Mouse (Mus musculus) CH12.LX (cell line): ENCODE measurements around the gene Gm9780. TPM values are rescaled to one million over a fixed set of nuclear protein-coding genes. Genes with fewer than 3 reads are reported as not detected.
"Not testable (repeated sequence)": the region's sequence is repeated elsewhere in the genome, so short reads cannot be mapped to it uniquely, and the experiment has no call there.

Source experiments
- DNase-seq: peaks from one replicate; pipeline ENCODE4 v3.0.0-alpha.2; 2013; ENCODE audit errors: extremely low read depth
- H3K27ac ChIP-seq: 2 replicates; pipeline ENCODE4 v1.5.1; 2012; ENCODE audit warnings: low read depth, mild to moderate bottlenecking, control low read depth, moderate library complexity; ENCODE audit not compliant: insufficient read depth
- H3K27me3 ChIP-seq: replicated peaks from 2 replicates; pipeline ENCODE3; 2012; ENCODE audit warnings: inconsistent platforms
- H3K36me3 ChIP-seq, 2 experiments: replicated peaks in 1 of 2; 2 replicates each; pipeline versions ENCODE3 to v1.6.1; 2012; ENCODE audit warnings: inconsistent platforms in 1 of 2, low read length in 1 of 2, mild to moderate bottlenecking in 1 of 2, mixed read lengths in 1 of 2, moderate library complexity in 1 of 2; ENCODE audit not compliant: control insufficient read depth in 1 of 2, insufficient read depth in 1 of 2
- H3K4me1 ChIP-seq, 2 experiments: 2 replicates each; pipeline ENCODE4 v1.6.1; 2012; ENCODE audit warnings: inconsistent platforms in 1 of 2, moderate library complexity in 1 of 2; ENCODE audit not compliant: insufficient read depth in 2 of 2, control insufficient read depth in 1 of 2
- H3K4me2 ChIP-seq: 2 replicates; pipeline ENCODE4 v1.6.1; 2012; ENCODE audit warnings: low read depth, mild to moderate bottlenecking, control low read depth; ENCODE audit not compliant: poor library complexity, insufficient read depth, severe bottlenecking
- H3K4me3 ChIP-seq, 3 experiments: fragments of 150-350 bp in 1 of 3; sonication (generic) in 1 of 3; replicated peaks in 1 of 3; 2 replicates each; pipeline versions ENCODE3 to v1.5.1; 2011 to 2012; ENCODE audit warnings: low read depth in 2 of 3, low read length in 2 of 3, mild to moderate bottlenecking in 2 of 3, moderate library complexity in 2 of 3, control low read depth in 1 of 3, improper control_type of control experiment in 1 of 3, inconsistent platforms in 1 of 3, mixed read lengths in 1 of 3; ENCODE audit not compliant: poor library complexity in 1 of 3
- H3K79me2 ChIP-seq: replicated peaks from 2 replicates; pipeline ENCODE4 v1.6.1; 2012; ENCODE audit warnings: mild to moderate bottlenecking, moderate library complexity; ENCODE audit not compliant: control insufficient read depth, poor library complexity, insufficient read depth, severe bottlenecking; ENCODE audit errors: extremely low read depth
- H3K9ac ChIP-seq: 2 replicates; pipeline ENCODE4 v1.6.1; 2012; ENCODE audit warnings: low read depth, mild to moderate bottlenecking, control low read depth, moderate library complexity; ENCODE audit not compliant: insufficient read depth
- H3K9me3 ChIP-seq: replicated peaks from 2 replicates; pipeline ENCODE3; 2012; ENCODE audit warnings: low read length, inconsistent platforms, mixed read lengths
- dilution Hi-C: fragments of 300-500 bp; cut with MboI; formaldehyde crosslinking; loops from 2 replicates; pipeline ENCODE4 v1.14.3; 2020; ENCODE audit warnings: low sequenced_read_pairs; ENCODE audit not compliant: extremely low pct_unique_long_range_greater_than_20kb, extremely low pct_ligation_motif_present
- in situ Hi-C: fragments of 300-500 bp; cut with MboI; formaldehyde crosslinking; loops from 3 replicates; pipeline ENCODE4 v1.14.3; 2019; ENCODE audit warnings: low sequenced_read_pairs, low pct_ligation_motif_present, low pct_unique_long_range_greater_than_20kb, mixed read lengths
- polyA plus RNA-seq: library from polyadenylated mRNA; unstranded; fragments of >175 nt; gene quantifications from 2 replicates; pipeline ENCODE4 v1.2.1, GENCODE M21; 2012; ENCODE audit warnings: low read depth; ENCODE audit not compliant: insufficient read length
- total RNA-seq, 2 experiments: library from RNA; depleted of rRNA; stranded (reverse); fragments of 300-350 nt in 1 of 2; fragments of >200 nt in 1 of 2; gene quantifications; 2 replicates each; pipeline ENCODE4 v1.2.3; 2012 to 2014

Gene Gm9780
- total and polyA plus RNA-seq, 3 experiments = not detected

- H3K4me3 ChIP-seq, H3K9ac ChIP-seq, H3K27me3 ChIP-seq, H3K4me2 ChIP-seq, DNase-seq, H3K36me3 ChIP-seq, dilution Hi-C loops, H3K9me3 ChIP-seq, H3K79me2 ChIP-seq, H3K4me1 ChIP-seq, in situ Hi-C loops, H3K27ac ChIP-seq: not testable (repeated sequence)
These were observed 60.6 kb downstream of the Gm9780 start for GRCm38 (mm10) chr14:25981880-25982279.

- H3K36me3 ChIP-seq, H3K9ac ChIP-seq, in situ Hi-C loops, DNase-seq, H3K27ac ChIP-seq, H3K27me3 ChIP-seq, H3K4me2 ChIP-seq, dilution Hi-C loops, H3K4me1 ChIP-seq, H3K4me3 ChIP-seq, H3K9me3 ChIP-seq, H3K79me2 ChIP-seq: not testable (repeated sequence)
These were observed 63.1 kb downstream of the Gm9780 start for GRCm38 (mm10) chr14:25979242-25979941.

GRCm38 (mm10) chr14:25978371-25979241 lies 63.9 kb downstream of the Gm9780 start, which contains the start of gene Duxbl1:
Duxbl1 (plus strand) TSS chr14:25978577.
- DNase-seq, H3K9ac ChIP-seq, H3K4me3 ChIP-seq, H3K27ac ChIP-seq, H3K36me3 ChIP-seq, H3K79me2 ChIP-seq, H3K9me3 ChIP-seq, in situ Hi-C loops, H3K4me2 ChIP-seq, H3K27me3 ChIP-seq, dilution Hi-C loops, H3K4me1 ChIP-seq: not testable (repeated sequence)

Other genes with a start within 250 kb of the Gm9780 start
- 8.4 and 8.8 TPM in 2 replicates for gene Anxa11, start 200.6 kb downstream of the Gm9780 start, total RNA-seq (2012; rRNA removed)
- gene Anxa11, start 200.6 kb downstream of the Gm9780 start, total RNA-seq (2014; rRNA removed) = 4.6 and 5.0 TPM in 2 replicates
- gene Anxa11, start 200.6 kb downstream of the Gm9780 start, polyA plus RNA-seq = 31.4 and 35.0 TPM in 2 replicates
- not detected in 2 replicates for gene Plac9a, start 139.6 kb downstream of the Gm9780 start, total RNA-seq (2012; rRNA removed)
- not detected in 2 replicates for gene Plac9a, start 139.6 kb downstream of the Gm9780 start, total RNA-seq (2014; rRNA removed)
- gene Plac9a, start 139.6 kb downstream of the Gm9780 start, polyA plus RNA-seq = not detected in 2 replicates
- 0.17 and 0.42 TPM in 2 replicates for gene Tmem254a, start 115.0 kb downstream of the Gm9780 start, total RNA-seq (2012; rRNA removed)
- 0.80 and 0.82 TPM in 2 replicates for gene Tmem254a, start 115.0 kb downstream of the Gm9780 start, total RNA-seq (2014; rRNA removed)
- 0.93 and 1.3 TPM in 2 replicates for gene Tmem254a, start 115.0 kb downstream of the Gm9780 start, polyA plus RNA-seq
- not detected in 2 replicates for gene Cphx1, start 104.4 kb downstream of the Gm9780 start, total RNA-seq (2012; rRNA removed)
- not detected in 2 replicates for gene Cphx1, start 104.4 kb downstream of the Gm9780 start, total RNA-seq (2014; rRNA removed)
- not detected in 2 replicates for gene Cphx1, start 104.4 kb downstream of the Gm9780 start, polyA plus RNA-seq
- not detected in 2 replicates for gene Duxbl1, start 64.1 kb downstream of the Gm9780 start, total RNA-seq (2012; rRNA removed)
- gene Duxbl1, start 64.1 kb downstream of the Gm9780 start, total RNA-seq (2014; rRNA removed) = not detected in 2 replicates
- not detected in 2 replicates for gene Duxbl1, start 64.1 kb downstream of the Gm9780 start, polyA plus RNA-seq
- gene Tmem254c, start 24.6 kb upstream of the Gm9780 start, total RNA-seq (2012; rRNA removed) = 7.8 and 10.3 TPM in 2 replicates
- gene Tmem254c, start 24.6 kb upstream of the Gm9780 start, total RNA-seq (2014; rRNA removed) = 14.1 and 15.2 TPM in 2 replicates
- gene Tmem254c, start 24.6 kb upstream of the Gm9780 start, polyA plus RNA-seq = 5.0 and 12.0 TPM in 2 replicates
- gene Cphx2, start 38.8 kb upstream of the Gm9780 start, total RNA-seq (2012; rRNA removed) = not detected in 2 replicates
- not detected in 2 replicates for gene Cphx2, start 38.8 kb upstream of the Gm9780 start, total RNA-seq (2014; rRNA removed)
- gene Cphx2, start 38.8 kb upstream of the Gm9780 start, polyA plus RNA-seq = not detected in 2 replicates
- gene Cphx3, start 39.6 kb upstream of the Gm9780 start, total RNA-seq (2012; rRNA removed) = not detected in 2 replicates
- gene Cphx3, start 39.6 kb upstream of the Gm9780 start, total RNA-seq (2014; rRNA removed) = not detected in 2 replicates
- not detected in 2 replicates for gene Cphx3, start 39.6 kb upstream of the Gm9780 start, polyA plus RNA-seq
- gene Duxbl2, start 75.6 kb upstream of the Gm9780 start, total RNA-seq (2012; rRNA removed) = not detected in 2 replicates
- not detected in 2 replicates for gene Duxbl2, start 75.6 kb upstream of the Gm9780 start, total RNA-seq (2014; rRNA removed)
- not detected in 2 replicates for gene Duxbl2, start 75.6 kb upstream of the Gm9780 start, polyA plus RNA-seq
- not detected in 2 replicates for gene Plac9b, start 139.8 kb upstream of the Gm9780 start, total RNA-seq (2012; rRNA removed)
- not detected in 2 replicates for gene Plac9b, start 139.8 kb upstream of the Gm9780 start, total RNA-seq (2014; rRNA removed)
- not detected in 2 replicates for gene Plac9b, start 139.8 kb upstream of the Gm9780 start, polyA plus RNA-seq
- gene Tmem254b, start 164.3 kb upstream of the Gm9780 start, total RNA-seq (2012; rRNA removed) = 2.6 and 5.2 TPM in 2 replicates
- gene Tmem254b, start 164.3 kb upstream of the Gm9780 start, total RNA-seq (2014; rRNA removed) = 4.3 and 6.1 TPM in 2 replicates
- 18.4 and 19.2 TPM in 2 replicates for gene Tmem254b, start 164.3 kb upstream of the Gm9780 start, polyA plus RNA-seq
- gene Duxbl3, start 215.3 kb upstream of the Gm9780 start, total RNA-seq (2012; rRNA removed) = not detected in 2 replicates
- not detected in 2 replicates for gene Duxbl3, start 215.3 kb upstream of the Gm9780 start, total RNA-seq (2014; rRNA removed)
- gene Duxbl3, start 215.3 kb upstream of the Gm9780 start, polyA plus RNA-seq = not detected in 2 replicates